Mouse (Mus musculus) cerebellum, postnatal 14 days (tissue): ENCODE measurements at regions not wholly inside any gene's neighbourhood (a gene's known extent, or its start where the extent isn't known, plus 50 kb on each side); places are given as distances from the start of the nearest gene placed in this dataset.

Source experiments
- DNase-seq, 2 experiments: peaks; one replicate each; pipeline ENCODE4 v3.0.0; 2021; ENCODE audit warnings: mixed read lengths in 2 of 2

- peak in 1 of 2 experiments; percentile 36 for DNase-seq
Measured at GRCm38 (mm10) chr10:126815730-126816129, 85.4 kb downstream of the Atp23 start.

DNA sequence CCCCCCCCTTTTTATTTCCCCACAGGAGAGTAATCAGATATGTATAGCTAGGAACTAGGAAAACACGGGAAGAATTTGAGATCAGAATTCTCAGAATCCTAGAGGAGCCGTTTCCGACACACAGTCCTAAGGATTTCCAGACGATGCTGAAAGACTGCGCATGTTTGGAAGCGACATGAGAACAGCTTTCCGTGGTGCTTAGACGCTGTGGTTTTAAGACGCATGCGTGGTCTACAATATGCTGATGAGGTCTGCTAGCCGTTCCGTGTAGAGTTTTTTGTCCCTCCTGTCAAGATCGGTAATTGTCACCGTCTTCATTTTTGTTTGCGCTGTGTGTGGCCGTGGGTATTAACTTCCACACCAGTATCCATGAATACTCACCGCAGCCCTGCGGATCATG, 86.2 kb downstream of the Atp23 start:
- no peak for DNase-seq

- DNase-seq, result no peak
Measured at GRCm38 (mm10) chr10:126813051-126813593, 88.0 kb downstream of the Atp23 start.

- DNase-seq, result no peak
Measured at GRCm38 (mm10) chr10:126812243-126812755, 88.9 kb downstream of the Atp23 start.

DNA sequence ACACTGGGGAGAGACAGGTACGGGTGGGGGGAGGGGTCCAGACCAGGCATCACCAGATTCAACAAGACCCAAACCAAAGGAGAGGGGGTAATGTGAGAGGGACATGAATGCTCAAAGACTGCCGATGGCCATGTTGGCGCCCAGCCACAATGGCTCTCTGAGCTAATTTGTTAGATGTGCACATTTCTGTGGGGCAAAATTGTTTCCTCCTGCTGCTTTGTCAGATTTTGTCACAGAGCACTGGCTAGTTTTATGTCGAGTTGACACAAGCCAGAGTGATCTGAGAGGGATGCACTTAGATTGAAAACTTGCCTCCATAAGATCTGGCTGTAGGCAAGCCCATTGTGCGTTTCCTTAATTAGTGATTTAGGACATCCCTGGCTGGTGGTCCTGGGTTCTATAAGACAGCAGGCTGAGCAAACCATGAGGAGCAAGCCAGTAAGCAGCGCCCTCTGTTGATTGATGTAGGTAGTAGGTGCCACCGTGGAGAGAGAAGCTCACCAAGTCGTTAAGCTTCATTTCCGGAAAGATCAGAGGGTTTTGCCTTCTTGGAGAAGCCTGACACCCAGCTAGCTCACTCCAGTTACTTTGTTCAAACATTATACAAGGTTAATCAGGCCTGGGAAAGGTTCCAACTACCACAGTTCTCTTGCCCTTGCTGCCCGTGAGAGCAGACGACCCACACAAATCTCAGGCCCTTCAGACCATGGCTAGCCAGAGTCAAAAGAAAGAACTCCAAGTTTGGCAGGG, 90.6 kb downstream of the Atp23 start:
- peak; percentile 26 to 55 for DNase-seq

- DNase-seq, result peak; percentile 52 to 64
Measured at GRCm38 (mm10) chr10:126809587-126809986, 91.6 kb downstream of the Atp23 start.

GRCm38 (mm10) chr10:126806881-126807280, 94.3 kb downstream of the Atp23 start:
- DNase-seq, result no peak

DNA sequence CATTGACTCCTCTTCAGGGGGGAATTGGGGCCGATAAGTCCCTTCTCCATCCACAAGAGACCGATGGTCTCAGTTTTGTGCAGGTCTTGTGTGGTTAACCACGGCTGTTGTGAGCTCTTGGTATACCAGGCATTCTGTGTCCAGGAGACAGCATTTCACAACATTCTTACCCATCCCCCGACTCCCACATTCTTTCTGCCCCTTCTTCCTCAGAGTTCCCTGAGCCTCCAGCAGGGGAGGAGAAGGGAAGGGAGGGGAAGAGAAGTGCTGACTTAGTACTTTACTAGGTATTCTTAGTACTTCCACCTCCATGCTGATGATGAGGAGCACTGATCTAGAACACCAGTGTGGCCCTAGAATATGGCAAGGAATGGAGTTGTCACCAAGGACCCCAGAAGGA, 98.4 kb downstream of the Atp23 start:
- DNase-seq, result no peak

GRCm38 (mm10) chr10:126799393-126799792, 101.8 kb downstream of the Atp23 start:
- peak in 1 of 2 experiments; percentile 19 for DNase-seq

DNA sequence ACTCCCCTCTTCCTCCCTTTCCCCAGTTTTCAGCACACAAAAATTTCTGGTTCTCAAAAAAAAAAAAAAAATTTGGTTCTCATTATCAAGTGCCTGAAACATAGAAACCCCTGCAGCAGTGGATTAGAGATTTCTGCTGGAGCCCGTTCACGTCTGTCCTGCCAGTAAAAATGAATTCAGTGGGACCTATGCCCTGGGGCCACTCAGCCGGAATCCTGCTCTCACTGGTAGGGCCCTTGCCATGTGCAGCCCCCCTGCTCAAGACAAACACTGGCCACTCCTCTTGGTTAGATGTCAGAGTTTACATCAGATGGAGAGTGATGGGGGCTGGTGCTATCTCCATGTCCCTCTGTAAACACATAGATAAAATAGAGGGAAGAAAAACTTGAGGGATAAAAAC, 108.0 kb downstream of the Atp23 start:
- no peak for DNase-seq

DNA sequence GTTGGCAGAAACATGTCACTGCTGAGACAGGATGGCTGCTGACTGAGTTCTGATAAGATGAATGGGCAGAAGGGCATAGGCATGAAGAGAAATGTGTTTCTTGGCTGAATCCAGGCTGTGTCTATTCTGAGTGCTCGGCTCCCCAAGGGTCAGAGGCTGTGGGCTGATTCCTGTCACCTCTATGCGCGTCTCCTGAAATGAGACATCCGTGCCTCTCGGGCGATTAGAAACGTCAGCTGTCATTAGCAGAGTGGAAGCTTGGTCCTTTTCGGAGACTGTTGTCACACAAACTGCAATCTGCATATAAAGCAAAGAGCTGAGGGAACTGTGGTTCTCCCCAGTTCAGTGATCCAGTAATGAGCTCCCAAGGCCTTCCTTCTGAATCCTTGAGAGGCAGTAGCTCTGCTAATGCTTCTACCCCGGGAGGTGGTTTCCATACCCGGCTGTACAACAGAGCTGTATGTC, 108.8 kb downstream of the Atp23 start:
- peak in 1 of 2 experiments; percentile 15 for DNase-seq

- no peak for DNase-seq
Measured at GRCm38 (mm10) chr10:126788277-126788676, 112.9 kb downstream of the Atp23 start.

- DNase-seq, result no peak
Measured at GRCm38 (mm10) chr10:126783161-126783560, 118.0 kb downstream of the Atp23 start.

- no peak for DNase-seq
Measured at GRCm38 (mm10) chr10:126776603-126777002, 124.6 kb downstream of the Atp23 start.

DNA sequence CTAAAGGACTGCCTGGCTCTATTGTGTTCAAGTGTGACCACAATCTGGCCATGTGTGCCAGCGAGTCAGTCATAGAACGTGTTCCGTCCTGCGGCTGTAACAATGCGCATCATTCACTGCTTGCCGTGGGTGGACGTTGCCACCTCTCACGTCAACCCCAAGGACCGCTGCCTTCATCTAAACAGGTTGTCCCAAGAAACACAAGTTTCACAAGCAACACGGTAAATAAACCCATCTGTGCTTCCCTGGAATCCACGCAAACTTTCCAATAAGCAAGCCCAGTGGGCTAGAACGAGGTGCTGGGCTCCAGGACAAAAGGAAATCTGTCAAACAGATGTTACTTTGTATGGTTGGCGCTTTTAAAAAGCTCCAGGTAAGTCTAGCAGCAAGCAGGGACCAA, 125.2 kb downstream of the Atp23 start:
- no peak for DNase-seq

GRCm38 (mm10) chr10:126770446-126771020, 130.6 kb downstream of the Atp23 start:
- DNase-seq, result peak; percentile 30 to 39

GRCm38 (mm10) chr10:126765648-126766047, 135.5 kb downstream of the Atp23 start:
- no peak for DNase-seq

- no peak for DNase-seq
Measured at GRCm38 (mm10) chr10:126764740-126765139, 136.4 kb downstream of the Atp23 start.

DNA sequence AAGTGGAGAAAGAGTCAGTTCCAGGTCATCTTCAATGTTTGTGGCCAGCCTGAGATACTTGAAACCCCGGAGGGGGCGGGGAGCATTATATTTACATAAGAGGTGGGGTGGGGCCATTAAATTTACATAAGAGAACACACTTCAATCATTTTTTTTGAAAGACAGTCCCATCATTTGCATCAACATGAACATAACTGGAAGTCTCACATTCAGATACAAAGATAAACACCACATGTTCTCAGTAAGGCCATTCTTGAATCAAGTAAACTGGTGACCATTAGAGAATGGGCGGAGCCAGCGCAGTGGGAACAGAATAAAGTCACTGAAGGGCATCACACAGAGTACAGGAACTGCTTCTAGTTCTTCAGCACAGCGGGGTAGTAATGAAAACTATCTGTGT, 137.2 kb downstream of the Atp23 start:
- DNase-seq, result no peak

GRCm38 (mm10) chr10:126758682-126759081, 142.5 kb downstream of the Atp23 start:
- no peak for DNase-seq

- DNase-seq, result no peak
Measured at GRCm38 (mm10) chr10:126753201-126753600, 148.0 kb downstream of the Atp23 start.

GRCm38 (mm10) chr10:126752699-126753098, 148.5 kb downstream of the Atp23 start:
- DNase-seq, result peak; percentile 25 to 30

DNA sequence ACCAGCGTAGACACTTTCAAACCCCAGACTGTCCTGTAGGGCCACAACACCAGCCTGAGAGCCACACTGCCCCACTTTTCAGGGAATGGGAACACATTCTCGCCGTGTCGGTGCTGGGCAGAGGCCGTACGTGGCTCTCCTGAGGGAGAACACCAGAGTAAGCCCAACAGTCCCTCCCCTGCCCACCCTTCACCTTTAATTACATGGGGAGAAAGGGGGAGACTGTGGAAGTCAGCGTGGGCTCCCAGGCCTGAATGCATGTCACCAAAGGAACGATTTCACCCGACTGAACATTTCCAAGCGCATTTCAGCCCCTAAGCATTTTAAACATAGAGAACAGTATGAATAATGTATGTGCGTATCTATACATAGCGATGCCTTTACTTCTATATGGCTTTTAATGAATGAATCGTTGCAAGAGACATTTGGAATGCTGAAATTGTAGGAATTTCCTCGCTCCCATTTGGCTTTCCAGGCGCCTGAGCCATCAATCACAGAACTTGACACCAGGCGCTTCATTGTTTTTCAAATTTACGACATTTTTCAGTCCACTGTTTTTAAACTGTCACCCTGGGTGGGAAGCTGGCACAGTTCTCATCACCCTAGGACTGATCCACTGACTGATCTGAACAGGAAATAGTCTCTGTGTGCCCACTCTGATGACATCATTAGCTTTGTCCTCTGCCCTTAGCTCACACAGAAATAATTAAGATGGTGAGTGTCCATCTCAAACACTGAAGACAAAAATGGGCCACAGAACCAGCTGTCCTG, 152.3 kb downstream of the Atp23 start:
- no peak for DNase-seq
